Mouse (Mus musculus) activated CD4-positive, CD25-positive, alpha-beta regulatory T cell (primary cell): ENCODE measurements around the gene Armt1. TPM values are rescaled to one million over a fixed set of nuclear protein-coding genes. Genes with fewer than 3 reads are reported as not detected.

ENCODE experiments used
- polyA plus RNA-seq, 2 experiments: library from polyadenylated mRNA; unstranded; fragments of 100-300 nt; shearing (Covaris generic); gene quantifications; one replicate each; pipeline ENCODE4 v1.2.1; 2017

Armt1 gene
- 10 to 100 TPM; 23.7 to 25.3 TPM for polyA plus RNA-seq

GRCm38 (mm10) chr10:4432123-4432931 lies at the start of gene Armt1, which contains the start of gene Rmnd1:
TSS of gene Armt1 (plus strand) at chr10:4432467.
TSS of gene Rmnd1 (minus strand) at chr10:4432388.

GRCm38 (mm10) chr10:4387701-4388383 lies 44.4 kb upstream of the Armt1 start, which contains the start of gene Zbtb2:
TSS of gene Zbtb2 (minus strand) at chr10:4388108.

GRCm38 (mm10) chr10:4482355-4482754 lies 50.1 kb downstream of the Armt1 start, which contains the start of gene Ccdc170:
TSS of gene Ccdc170 (plus strand) at chr10:4482502.

Other genes starting within 250 kb of the Armt1 start
- gene Akap12, start 166.1 kb upstream of the Armt1 start, polyA plus RNA-seq: 10 to 100 TPM in 1 of 2 experiments, 1 to 10 TPM in 1; 8.9 to 10.2 TPM
- gene Zbtb2, start 44.4 kb upstream of the Armt1 start, polyA plus RNA-seq: 10 to 100 TPM; 34.5 to 44.2 TPM
- 10 to 100 TPM; 39.3 to 50.4 TPM for gene Rmnd1, start 79 bp upstream of the Armt1 start, polyA plus RNA-seq
- gene Ccdc170, start 50.0 kb downstream of the Armt1 start, polyA plus RNA-seq: not detected
- gene Esr1, start 179.1 kb downstream of the Armt1 start, polyA plus RNA-seq: 1 to 10 TPM in 1 of 2 experiments, under 1 TPM in 1; 0.63 to 1.5 TPM